Mouse (Mus musculus): ENCODE measurements around the gene Ahr.

Ahr gene

GRCm38 (mm10) chr12:35534754-35535236 lies at the start of gene Ahr:
Gene Ahr (minus strand): TSS chr12:35535038.
- DNase-seq (ENCODE audit: low spot score), result peak; percentile 73

DNA sequence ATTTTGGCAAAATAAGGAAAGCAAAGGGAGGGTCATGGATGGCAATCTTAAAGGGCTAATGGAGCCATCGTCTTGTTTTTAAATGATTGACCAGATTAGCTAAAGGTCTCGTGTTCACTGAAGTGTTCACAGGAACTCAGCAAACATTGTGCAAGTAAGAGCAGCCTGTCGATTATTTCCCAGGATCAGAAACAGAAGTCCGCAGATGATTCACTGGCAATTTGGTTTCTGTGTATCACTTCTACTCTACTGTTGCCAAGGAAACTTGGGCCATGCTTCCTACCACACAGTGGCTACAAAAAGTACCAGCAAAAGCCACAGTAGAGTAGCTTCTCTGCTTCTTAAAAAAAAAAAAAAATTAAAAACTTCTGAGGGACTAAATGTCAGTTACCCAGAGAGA lies 44.0 kb upstream of the Ahr start:
- DNase-seq (ENCODE audit: low spot score), result no peak

- DNase-seq (ENCODE audit: low spot score), result no peak
Measured at GRCm38 (mm10) chr12:35576107-35576506, 41.3 kb upstream of the Ahr start.

GRCm38 (mm10) chr12:35573713-35574112 lies 38.9 kb upstream of the Ahr start:
- no peak for DNase-seq (ENCODE audit: low spot score)

DNA sequence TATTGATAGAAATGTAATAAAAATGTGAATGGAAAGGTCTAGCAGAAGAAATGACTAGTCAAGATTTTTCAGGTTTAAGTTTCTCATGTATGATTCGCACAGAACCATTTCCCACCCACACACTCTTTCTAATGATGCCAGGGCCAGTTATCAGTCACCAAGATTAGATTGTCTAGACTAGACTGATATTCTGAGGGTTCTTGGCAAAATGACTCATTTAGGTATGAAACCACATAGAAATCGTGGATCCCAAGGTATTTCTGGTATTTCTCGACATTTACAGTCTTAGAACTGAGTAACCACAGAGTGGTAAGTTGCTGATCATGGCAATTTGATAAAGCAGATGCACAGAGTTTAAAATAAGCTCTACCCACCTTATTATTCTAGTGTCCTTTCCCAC lies 28.0 kb upstream of the Ahr start:
- DNase-seq (ENCODE audit: low spot score), result no peak

GRCm38 (mm10) chr12:35558868-35559267 lies 24.0 kb upstream of the Ahr start:
- no peak for DNase-seq (ENCODE audit: low spot score)

GRCm38 (mm10) chr12:35555925-35556324 lies 21.1 kb upstream of the Ahr start:
- DNase-seq (ENCODE audit: low spot score), result no peak

- DNase-seq (ENCODE audit: low spot score), result no peak
Measured at GRCm38 (mm10) chr12:35554309-35554708, 19.5 kb upstream of the Ahr start.

DNA sequence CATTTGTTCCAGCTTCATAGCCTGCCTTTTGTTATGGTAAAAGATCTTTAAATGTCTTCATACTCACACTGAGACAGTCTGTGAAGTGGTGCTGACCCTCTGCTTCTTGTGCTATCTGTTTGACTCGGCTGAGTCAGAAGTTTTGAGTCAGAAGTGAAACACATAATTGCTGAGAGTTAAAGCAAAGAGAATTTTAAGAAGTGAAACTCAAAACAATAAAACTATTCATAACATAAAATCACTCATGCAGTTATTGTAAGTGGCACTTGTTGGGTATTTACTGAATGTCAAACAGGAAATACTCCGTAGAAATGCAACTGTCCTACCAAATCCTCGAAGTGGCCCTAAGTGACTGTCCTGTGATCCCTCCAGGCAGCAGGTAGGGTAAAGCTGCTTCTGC lies 18.3 kb upstream of the Ahr start:
- DNase-seq (ENCODE audit: low spot score), result no peak

DNA sequence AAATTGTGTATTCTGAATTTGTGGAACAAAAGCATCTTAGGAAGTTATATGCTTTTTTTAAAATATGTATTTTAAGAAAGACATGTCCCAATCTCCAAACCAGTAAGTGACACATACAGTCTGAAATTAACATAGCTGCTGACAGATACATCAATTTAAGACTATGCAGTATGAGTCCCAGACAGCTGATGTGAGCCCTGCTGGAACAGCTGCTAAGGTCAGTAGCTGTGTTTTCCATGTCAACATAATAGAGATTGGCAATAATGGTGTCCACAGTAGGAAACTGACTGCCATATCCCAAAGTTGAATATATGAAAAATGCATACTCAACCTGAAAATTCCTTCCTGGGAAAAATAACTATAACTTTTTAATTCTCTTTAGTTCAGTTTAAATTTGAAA lies 15.5 kb upstream of the Ahr start:
- no peak for DNase-seq (ENCODE audit: low spot score)

- DNase-seq (ENCODE audit: low spot score), result no peak
Measured at GRCm38 (mm10) chr12:35542836-35543235, 8.0 kb upstream of the Ahr start.

DNA sequence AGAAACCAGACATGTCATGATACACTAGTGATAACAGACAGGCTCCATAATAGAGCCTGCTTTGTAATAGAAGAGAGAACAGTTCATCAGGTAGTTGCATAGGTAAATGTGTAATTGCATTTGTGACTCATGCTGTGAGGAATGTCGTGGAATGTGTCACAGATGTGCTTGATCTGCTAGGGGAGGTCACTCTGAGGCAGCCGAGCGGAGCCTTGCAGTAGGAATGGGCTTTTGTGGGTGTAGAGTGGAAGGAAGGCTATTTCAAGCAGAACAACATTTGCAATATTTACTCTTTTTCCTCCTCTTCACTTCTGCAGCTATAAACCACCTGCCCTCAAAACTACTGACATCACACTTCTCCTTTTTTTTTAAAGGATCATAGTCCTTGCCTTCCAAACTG lies 4.0 kb upstream of the Ahr start:
- DNase-seq (ENCODE audit: low spot score), result no peak

DNA sequence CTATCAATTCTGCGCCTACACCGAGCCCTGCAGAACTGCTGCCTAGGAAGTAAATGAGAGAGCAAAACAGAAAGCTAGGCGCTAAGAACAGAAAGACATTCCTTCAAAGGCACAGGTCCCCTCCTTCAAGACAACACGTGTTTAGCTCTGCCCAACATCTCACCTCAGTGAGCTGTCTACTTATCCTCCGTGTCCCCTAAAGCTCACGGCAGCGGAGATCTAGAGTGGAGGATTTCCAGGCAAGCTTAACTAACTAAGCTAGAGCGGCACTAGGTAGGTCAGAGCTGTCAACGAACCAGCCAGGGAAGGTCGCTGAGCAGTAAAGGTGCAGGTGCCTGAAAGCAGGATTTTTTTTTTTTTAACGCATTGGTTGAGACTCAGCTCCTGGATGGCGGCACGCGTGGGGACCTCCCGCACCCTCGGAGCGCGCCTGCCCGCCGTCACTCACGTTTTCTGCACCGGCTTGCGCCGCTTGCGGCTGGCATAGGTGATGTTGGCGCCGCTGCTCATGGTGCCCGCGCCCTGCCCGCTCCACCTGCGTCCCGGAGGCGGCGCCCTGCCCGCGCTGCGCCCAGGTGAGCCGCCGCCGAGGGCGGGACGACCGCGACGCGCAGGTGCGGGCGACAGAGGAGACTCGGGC lies 604 bp downstream of the Ahr start:
- DNase-seq (ENCODE audit: low spot score), result peak; percentile 13

DNA sequence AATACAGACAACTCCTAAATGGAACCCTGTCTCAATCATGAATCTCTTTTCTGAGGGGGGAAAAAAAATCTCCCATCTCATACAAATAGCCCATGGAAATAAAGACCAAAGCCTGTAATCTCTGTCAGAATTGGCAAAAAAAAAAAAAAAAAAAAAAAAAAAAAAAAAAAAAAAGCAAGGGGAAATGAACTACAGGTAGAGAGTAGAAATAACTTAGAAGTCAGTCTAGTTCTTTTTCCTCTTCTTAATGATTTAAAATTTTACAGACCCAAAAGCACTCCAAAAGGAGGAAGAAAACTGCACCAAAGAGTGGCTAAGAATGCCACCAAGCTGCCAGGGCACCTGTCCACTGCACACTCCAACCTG lies 1.1 kb downstream of the Ahr start:
- DNase-seq (ENCODE audit: low spot score), result no peak

DNA sequence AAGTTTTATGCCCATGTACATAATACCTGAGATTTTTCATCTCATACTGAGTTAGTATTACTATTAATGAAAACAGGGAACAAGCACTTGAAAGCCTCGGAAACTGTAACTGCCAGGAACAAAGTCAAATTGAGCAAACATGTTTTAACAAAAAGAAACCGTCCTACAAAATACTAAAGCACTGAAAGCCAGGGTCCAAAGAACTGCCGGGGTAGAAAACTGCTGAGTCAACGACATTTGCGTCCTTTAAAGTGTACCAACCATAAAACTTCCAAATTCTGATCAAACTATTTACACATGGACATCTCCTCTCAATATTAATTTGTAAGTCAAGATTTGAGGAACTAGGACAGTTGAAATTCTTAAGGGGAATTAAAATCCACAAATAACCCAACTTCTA lies 1.7 kb downstream of the Ahr start:
- DNase-seq (ENCODE audit: low spot score), result no peak

DNA sequence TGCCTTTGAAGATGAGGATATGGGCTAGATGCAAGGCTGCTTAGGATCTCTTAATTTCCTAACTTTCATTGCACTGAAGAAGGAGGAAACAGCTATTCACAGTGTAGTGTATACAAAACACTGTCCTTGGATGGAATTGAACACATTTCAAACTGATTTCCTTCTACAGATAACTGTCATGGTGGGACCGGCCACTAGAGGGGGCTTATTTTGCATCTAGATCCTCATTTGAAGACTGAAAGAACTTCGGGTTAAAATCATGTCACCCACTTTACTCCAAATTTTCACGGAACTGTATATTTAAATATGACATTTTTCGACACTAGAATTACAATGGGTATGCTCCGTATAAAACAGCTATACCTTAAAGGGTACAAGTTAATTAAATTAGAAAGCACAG lies 2.7 kb downstream of the Ahr start:
- peak; percentile 69 for DNase-seq (ENCODE audit: low spot score)

GRCm38 (mm10) chr12:35530587-35530986 lies 4.3 kb downstream of the Ahr start:
- no peak for DNase-seq (ENCODE audit: low spot score)

GRCm38 (mm10) chr12:35527429-35527828 lies 7.4 kb downstream of the Ahr start:
- peak; percentile 60 for DNase-seq (ENCODE audit: low spot score)

DNA sequence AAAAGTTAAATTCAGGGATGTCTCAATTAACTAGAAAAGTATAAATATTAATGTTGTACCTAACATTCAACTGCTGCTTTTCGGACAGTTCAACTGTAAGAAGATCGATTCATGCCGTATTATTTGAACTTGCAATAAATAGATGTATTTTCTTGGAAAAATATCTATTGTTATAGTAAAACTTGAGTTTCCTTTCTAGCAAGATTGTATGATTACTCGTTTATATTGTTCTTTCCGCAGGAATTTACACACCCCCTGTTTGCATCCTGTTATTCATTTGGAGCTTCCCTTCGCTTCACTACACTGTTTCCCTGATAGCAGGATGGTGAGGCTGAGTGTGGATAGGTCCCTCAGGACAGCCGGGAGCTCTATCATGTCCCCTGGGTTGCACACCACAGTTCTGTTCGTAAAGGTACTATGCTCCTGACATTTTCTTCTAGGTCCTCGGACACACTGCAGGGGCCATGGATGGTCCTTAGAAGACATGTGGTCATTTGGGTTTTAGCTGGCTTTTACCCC lies 12.2 kb downstream of the Ahr start:
- DNase-seq (ENCODE audit: low spot score), result no peak

DNA sequence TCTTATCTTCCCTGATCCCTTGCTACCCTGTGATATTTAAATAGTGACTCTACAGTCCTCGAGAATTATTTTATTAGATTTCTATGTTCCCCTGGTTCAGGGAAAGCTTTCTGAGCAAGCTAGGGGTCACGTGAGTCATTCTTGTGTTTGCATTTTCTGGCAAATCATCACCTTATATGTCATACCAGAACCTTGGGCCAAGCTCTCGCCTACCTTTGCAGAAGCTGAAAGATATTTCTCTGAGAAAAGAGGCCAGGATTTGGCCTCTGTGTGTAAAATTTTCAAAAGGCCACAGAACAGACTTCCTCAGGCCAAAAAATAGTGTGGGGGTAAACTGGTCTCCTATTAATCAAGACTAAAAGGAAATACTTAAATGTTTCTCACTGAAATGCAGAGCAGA lies 19.2 kb downstream of the Ahr start:
- no peak for DNase-seq (ENCODE audit: low spot score)

DNA sequence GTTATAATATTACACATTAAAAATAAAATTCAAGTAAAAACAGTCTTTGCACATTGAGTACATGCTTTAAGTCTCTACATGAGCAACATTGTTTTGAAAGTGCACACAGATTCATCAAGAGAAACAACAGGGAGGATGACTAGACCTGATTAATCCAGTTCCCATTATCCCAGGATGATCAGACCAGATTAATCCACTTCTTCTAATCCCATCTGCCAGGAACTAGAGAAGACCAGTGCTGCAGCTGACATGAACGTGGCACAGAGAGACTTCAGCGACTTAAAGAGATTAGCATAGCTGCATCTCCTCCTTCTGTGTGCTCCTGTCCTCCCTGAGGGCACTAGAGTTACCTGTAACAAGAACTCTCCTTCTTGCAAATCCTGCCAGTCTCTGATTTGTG lies 20.2 kb downstream of the Ahr start:
- no peak for DNase-seq (ENCODE audit: low spot score)

- no peak for DNase-seq (ENCODE audit: low spot score)
Measured at GRCm38 (mm10) chr12:35510711-35511110, 24.1 kb downstream of the Ahr start.

DNA sequence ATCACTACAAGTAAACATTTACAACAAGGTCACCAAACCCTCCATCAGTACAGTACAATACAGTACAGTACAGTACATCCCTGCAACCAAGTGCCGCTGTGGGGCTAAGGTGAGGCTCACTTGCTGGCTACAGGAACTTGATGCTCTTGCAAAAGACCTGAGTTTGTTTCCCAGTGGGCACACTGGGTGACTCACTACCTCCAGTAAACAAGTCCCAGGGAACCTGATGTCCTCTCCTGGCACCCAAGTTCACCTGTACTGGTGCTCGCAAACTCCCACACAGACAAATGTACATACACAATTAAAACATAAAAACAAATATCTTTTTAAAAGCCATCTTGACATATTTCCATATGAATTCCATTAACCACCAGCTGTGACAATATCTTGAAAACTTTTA lies 28.5 kb downstream of the Ahr start:
- DNase-seq (ENCODE audit: low spot score), result no peak

DNA sequence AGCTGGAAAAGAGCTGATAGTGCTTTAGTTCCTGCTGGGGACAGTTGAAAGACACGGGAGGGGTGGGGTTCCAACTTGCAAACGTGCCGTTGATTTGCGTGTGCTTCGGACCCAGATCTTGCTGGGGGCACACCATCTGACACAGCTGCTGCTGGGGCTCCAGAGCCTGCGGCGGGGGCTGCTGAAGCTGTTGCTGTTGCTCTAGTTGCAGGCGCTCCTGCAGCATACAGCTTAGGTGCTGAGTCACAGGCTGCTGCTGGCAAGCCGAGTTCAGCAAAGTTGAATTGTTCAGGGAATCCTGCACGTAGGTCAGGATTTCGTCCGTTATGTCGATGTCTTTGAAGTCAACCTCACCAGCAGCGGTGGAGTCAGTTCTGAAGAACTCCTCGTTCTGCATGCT lies 30.8 kb downstream of the Ahr start:
- DNase-seq (ENCODE audit: low spot score), result no peak

Measured in c-Kit-positive CD71-positive TER-119-positive erythroid progenitor cells, embryonic 14.5 days (primary cell).